17 mouse cellular contexts compared by ENCODE assay signal in genomic region chr6:135124755-135125380, GRCm38 (mm10). TPM values are rescaled to one million over a fixed set of nuclear protein-coding genes. Genes with fewer than 3 reads are reported as not detected.
"Had no signal": no experiment of that assay in that cellular context is flagged by ENCODE, and none has a peak within 500 bp of the region (broad histone marks: within the 10 kb centered on the region; RNA-seq: fewer than 3 reads in every experiment).

No protein-coding gene starts in this region.

- DNase-seq: kidney, adult 8-10 months; kidney, postnatal 25 days; layer of hippocampus, postnatal 36 days; lung, embryonic 14.5 days; lung, postnatal 10 days; lung, postnatal 4 days; right cerebral cortex, postnatal 14 days; thymus, postnatal 4 days had no signal

RNA-seq across cellular contexts. Expression of gene Gprc5d, which starts 6.8 kb away (rescaled TPM):
- total RNA-seq: layer of hippocampus, postnatal 36 days; left cerebral cortex, postnatal 25 days; megakaryocyte, adult 5-6 weeks; neutrophil, adult 5-6 weeks had no signal
- polyA plus RNA-seq: kidney, embryonic 16.5 days; limb, embryonic 11.5 days; limb, embryonic 15.5 days; lung, embryonic 14.5 days; midbrain, embryonic 10.5 days; neural tube, embryonic 12.5 days; stomach, embryonic 15.5 days had no signal
